Mouse (Mus musculus) liver, adult 2 months (tissue): ENCODE measurements at regions not wholly inside any gene's neighbourhood (a gene's known extent, or its start where the extent isn't known, plus 50 kb on each side); places are given as distances from the start of the nearest gene placed in this dataset.

Source experiments
- CTCF ChIP-seq: fragments of 200-500 bp; IDR thresholded peaks from 2 replicates; pipeline ENCODE4 v1.5.1; 2011; ENCODE audit warnings: low read depth, low read length, control low read depth
- POLR2A ChIP-seq: fragments of 200-500 bp; IDR thresholded peaks from 2 replicates; pipeline ENCODE4 v1.6.1; 2011; ENCODE audit warnings: low read length, control low read depth; ENCODE audit not compliant: insufficient read depth; ENCODE audit errors: extremely low read depth

- TF ChIP-seq POLR2A (no peak), CTCF (no peak)
Measured at GRCm38 (mm10) chr4:127501881-127502280, 143.9 kb upstream of the Gjb5 start.
